Mouse (Mus musculus): ENCODE measurements around the gene Capns1. TPM values are rescaled to one million over a fixed set of nuclear protein-coding genes. Genes with fewer than 3 reads are reported as not detected.
"Not testable (repeated sequence)": the region's sequence is repeated elsewhere in the genome, so short reads cannot be mapped to it uniquely, and the experiment has no call there.

Capns1 gene
- total and polyA plus RNA-seq, 2 experiments from 2014 or later: 84.4 to 356 TPM

- peak within 1 kb of the TSS; percentile 62 for H3K4me3 ChIP-seq (ENCODE audit: low read depth, low read length)
- ATAC-seq (ENCODE audit: insufficient read depth, low read depth) (peak; percentile 93), DNase-seq (ENCODE audit: low spot score) (peak; percentile 95)
- peaks cover 29% of the 10 kb centered on the region for H3K36me3 ChIP-seq (replicated peaks; ENCODE audit: control insufficient read depth, insufficient read depth, low read length)
- 2% methylated on average over 11 of the region's 11 CpGs for WGBS
- H3K27ac ChIP-seq (ENCODE audit: low read depth): peak within 1 kb of the TSS; percentile 73
- peak within 1 kb of the TSS; percentile 76 for H3K4me2 ChIP-seq (ENCODE audit: low read depth, low read length)
- H3K27me3 ChIP-seq (ENCODE audit: control insufficient read depth, insufficient read depth, low read length): no peaks in the 10 kb centered on the region
- peak within 1 kb of the TSS; percentile 69 for H3K9ac ChIP-seq (replicated peaks; ENCODE audit: low read depth, low read length)
- H3K9me3 ChIP-seq (replicated peaks; ENCODE audit: control insufficient read depth, low read length): no peaks in the 10 kb centered on the region
- H3K4me1 ChIP-seq (ENCODE audit: control insufficient read depth, insufficient read depth): 0 out of 2 replicates have a peak, but pooled peaks cover 6% of the 10 kb centered on the region
- TF ChIP-seq EP300 (IDR thresholded peaks at IDR 0.05; ENCODE audit: low read depth) (no peak), CTCF (IDR thresholded peaks at IDR 0.05; ENCODE audit: low read depth) (no peak)
These were observed 14.7 kb downstream of the Capns1 start, which contains the start of gene Cox7a1 for GRCm38 (mm10) chr7:30183879-30184289. TSS of gene Cox7a1 (plus strand) at chr7:30184144.

- not testable (repeated sequence) for H3K9me3 ChIP-seq (replicated peaks; ENCODE audit: control insufficient read depth, low read length); H3K4me1 ChIP-seq (ENCODE audit: control insufficient read depth, insufficient read depth); H3K4me3 ChIP-seq (ENCODE audit: low read depth, low read length); H3K27ac ChIP-seq (ENCODE audit: low read depth); H3K9ac ChIP-seq (replicated peaks; ENCODE audit: low read depth, low read length); DNase-seq (ENCODE audit: low spot score); H3K27me3 ChIP-seq (ENCODE audit: control insufficient read depth, insufficient read depth, low read length); ATAC-seq (ENCODE audit: insufficient read depth, low read depth)
- Histone ChIP-seq H3K4me2 (ENCODE audit: low read depth, low read length) (peak overlapping the region; percentile 76), H3K36me3 (replicated peaks; ENCODE audit: control insufficient read depth, insufficient read depth, low read length) (peaks cover 29% of the 10 kb centered on the region)
- 56% methylated on average over 7 of the region's 7 CpGs for WGBS
These were observed 15.4 kb downstream of the Capns1 start for GRCm38 (mm10) chr7:30183189-30183588.

GRCm38 (mm10) chr7:30181929-30182328, 16.7 kb downstream of the Capns1 start:
- ATAC-seq (ENCODE audit: insufficient read depth, low read depth); H3K9ac ChIP-seq (replicated peaks; ENCODE audit: low read depth, low read length); H3K9me3 ChIP-seq (replicated peaks; ENCODE audit: control insufficient read depth, low read length); DNase-seq (ENCODE audit: low spot score); H3K27me3 ChIP-seq (ENCODE audit: control insufficient read depth, insufficient read depth, low read length); H3K4me3 ChIP-seq (ENCODE audit: low read depth, low read length); H3K27ac ChIP-seq (ENCODE audit: low read depth); H3K4me2 ChIP-seq (ENCODE audit: low read depth, low read length); H3K4me1 ChIP-seq (ENCODE audit: control insufficient read depth, insufficient read depth): not testable (repeated sequence)
- WGBS: 90% methylated on average over 10 of the region's 10 CpGs
- peaks cover 26% of the 10 kb centered on the region for H3K36me3 ChIP-seq (replicated peaks; ENCODE audit: control insufficient read depth, insufficient read depth, low read length)

GRCm38 (mm10) chr7:30181308-30181707, 17.3 kb downstream of the Capns1 start:
- Histone ChIP-seq H3K27ac (ENCODE audit: low read depth) (no peak overlapping the region), H3K9me3 (replicated peaks; ENCODE audit: control insufficient read depth, low read length) (no peaks in the 10 kb centered on the region), H3K27me3 (ENCODE audit: control insufficient read depth, insufficient read depth, low read length) (no peaks in the 10 kb centered on the region), H3K36me3 (replicated peaks; ENCODE audit: control insufficient read depth, insufficient read depth, low read length) (peaks cover 26% of the 10 kb centered on the region), H3K9ac (replicated peaks; ENCODE audit: low read depth, low read length) (no peak overlapping the region), H3K4me3 (ENCODE audit: low read depth, low read length) (no peak overlapping the region), H3K4me2 (ENCODE audit: low read depth, low read length) (no peak overlapping the region), H3K4me1 (ENCODE audit: control insufficient read depth, insufficient read depth) (0 out of 2 replicates have a peak, but pooled peaks cover 6% of the 10 kb centered on the region)
- TF ChIP-seq EP300 (IDR thresholded peaks at IDR 0.05; ENCODE audit: low read depth): no peak
- TF ChIP-seq CTCF (IDR thresholded peaks at IDR 0.05; ENCODE audit: low read depth): peak; percentile 85
- DNase-seq (ENCODE audit: low spot score) (peak; percentile 67), ATAC-seq (ENCODE audit: insufficient read depth, low read depth) (no peak)
- 2% methylated on average over 4 of the region's 4 CpGs for WGBS

GRCm38 (mm10) chr7:30178256-30178655, 20.4 kb downstream of the Capns1 start:
- no peaks in the 10 kb centered on the region for H3K9me3 ChIP-seq (replicated peaks; ENCODE audit: control insufficient read depth, low read length)
- no peaks in the 10 kb centered on the region for H3K4me1 ChIP-seq (ENCODE audit: control insufficient read depth, insufficient read depth)
- no peak for ATAC-seq (ENCODE audit: insufficient read depth, low read depth)
- H3K4me3 ChIP-seq (ENCODE audit: low read depth, low read length): no peak overlapping the region
- DNase-seq (ENCODE audit: low spot score): no peak
- H3K27me3 ChIP-seq (ENCODE audit: control insufficient read depth, insufficient read depth, low read length): no peaks in the 10 kb centered on the region
- H3K4me2 ChIP-seq (ENCODE audit: low read depth, low read length): no peak overlapping the region
- 60% methylated on average over 11 of the region's 11 CpGs for WGBS
- H3K36me3 ChIP-seq (replicated peaks; ENCODE audit: control insufficient read depth, insufficient read depth, low read length): peaks cover 29% of the 10 kb centered on the region
- H3K27ac ChIP-seq (ENCODE audit: low read depth): no peak overlapping the region
- no peak for TF ChIP-seq CTCF (IDR thresholded peaks at IDR 0.05; ENCODE audit: low read depth)
- no peak for TF ChIP-seq EP300 (IDR thresholded peaks at IDR 0.05; ENCODE audit: low read depth)
- H3K9ac ChIP-seq (replicated peaks; ENCODE audit: low read depth, low read length): no peak overlapping the region

GRCm38 (mm10) chr7:30176474-30176873, 22.1 kb downstream of the Capns1 start:
- DNase-seq (ENCODE audit: low spot score) (no peak), ATAC-seq (ENCODE audit: insufficient read depth, low read depth) (no peak)
- TF ChIP-seq EP300 (IDR thresholded peaks at IDR 0.05; ENCODE audit: low read depth) (no peak), CTCF (IDR thresholded peaks at IDR 0.05; ENCODE audit: low read depth) (no peak)
- H3K4me1 ChIP-seq (ENCODE audit: control insufficient read depth, insufficient read depth): no peaks in the 10 kb centered on the region
- no peak overlapping the region for H3K4me2 ChIP-seq (ENCODE audit: low read depth, low read length)
- H3K36me3 ChIP-seq (replicated peaks; ENCODE audit: control insufficient read depth, insufficient read depth, low read length): peaks cover 29% of the 10 kb centered on the region
- WGBS: 70% methylated on average over 12 of the region's 12 CpGs
- H3K4me3 ChIP-seq (ENCODE audit: low read depth, low read length): no peak overlapping the region
- no peak overlapping the region for H3K27ac ChIP-seq (ENCODE audit: low read depth)
- no peak overlapping the region for H3K9ac ChIP-seq (replicated peaks; ENCODE audit: low read depth, low read length)
- H3K9me3 ChIP-seq (replicated peaks; ENCODE audit: control insufficient read depth, low read length): no peaks in the 10 kb centered on the region
- H3K27me3 ChIP-seq (ENCODE audit: control insufficient read depth, insufficient read depth, low read length): no peaks in the 10 kb centered on the region

Data from heart, postnatal 0 days (tissue).